Mouse (Mus musculus): Measurements from ENCODE around the gene Ralgapb.

- TF ChIP-seq CTCF (IDR thresholded peaks at IDR 0.05; ENCODE audit: control insufficient read depth, insufficient read depth, insufficient read length) (no peak), MAX (IDR thresholded peaks at IDR 0.05) (no peak), FOSL1 (IDR thresholded peaks at IDR 0.05; ENCODE audit: insufficient read depth, low read length, poor library complexity, severe bottlenecking) (no peak), USF1 (IDR thresholded peaks at IDR 0.05; ENCODE audit: low read depth) (no peak), CEBPB (IDR thresholded peaks at IDR 0.05; ENCODE audit: low read depth) (no peak)
Measured at GRCm38 (mm10) chr2:158449845-158450244, 40.2 kb downstream of the Ralgapb start.
